Mouse (Mus musculus) skeletal muscle tissue, adult 2 months (tissue): ENCODE results near the gene Fam208b.
"Not testable (repeated sequence)": the region's sequence is repeated elsewhere in the genome, so short reads cannot be mapped to it uniquely, and the experiment has no call there.

Experiments
- DNase-seq: peaks from one replicate; pipeline ENCODE4 v3.0.0-alpha.2; 2012; ENCODE audit warnings: low read depth, low spot score

The Fam208b gene

DNA sequence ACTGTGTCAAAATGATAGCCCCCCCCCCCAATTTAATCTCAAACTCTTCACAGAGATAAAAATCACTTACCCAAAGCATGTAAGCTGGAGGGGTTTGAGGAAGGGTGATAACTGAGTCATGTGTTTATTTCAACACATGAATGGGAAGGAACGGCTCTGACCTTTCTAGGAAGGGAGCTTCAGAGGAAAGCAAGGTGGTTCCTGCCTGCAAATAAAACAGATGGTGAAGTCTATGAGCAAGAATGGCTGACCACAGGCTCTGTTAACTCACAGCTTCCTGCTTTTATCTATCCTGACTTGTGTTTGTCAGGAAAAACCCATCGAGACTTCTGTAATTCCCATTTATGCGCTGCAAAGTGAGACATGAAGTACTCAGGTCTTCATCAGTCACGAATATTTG lies 91.6 kb downstream of the Fam208b start:
- DNase-seq, result not testable (repeated sequence)
